Mouse (Mus musculus) right cerebral cortex, adult 18-20 months (tissue): ENCODE data around the gene Fam161b.
A peak's percentile ranks its signal among the peaks of the same experiment; 100 is the strongest.

Experiments
- DNase-seq: peaks from one replicate; pipeline ENCODE4 v3.0.0; 2022; ENCODE audit warnings: mixed read lengths

Fam161b gene

DNA sequence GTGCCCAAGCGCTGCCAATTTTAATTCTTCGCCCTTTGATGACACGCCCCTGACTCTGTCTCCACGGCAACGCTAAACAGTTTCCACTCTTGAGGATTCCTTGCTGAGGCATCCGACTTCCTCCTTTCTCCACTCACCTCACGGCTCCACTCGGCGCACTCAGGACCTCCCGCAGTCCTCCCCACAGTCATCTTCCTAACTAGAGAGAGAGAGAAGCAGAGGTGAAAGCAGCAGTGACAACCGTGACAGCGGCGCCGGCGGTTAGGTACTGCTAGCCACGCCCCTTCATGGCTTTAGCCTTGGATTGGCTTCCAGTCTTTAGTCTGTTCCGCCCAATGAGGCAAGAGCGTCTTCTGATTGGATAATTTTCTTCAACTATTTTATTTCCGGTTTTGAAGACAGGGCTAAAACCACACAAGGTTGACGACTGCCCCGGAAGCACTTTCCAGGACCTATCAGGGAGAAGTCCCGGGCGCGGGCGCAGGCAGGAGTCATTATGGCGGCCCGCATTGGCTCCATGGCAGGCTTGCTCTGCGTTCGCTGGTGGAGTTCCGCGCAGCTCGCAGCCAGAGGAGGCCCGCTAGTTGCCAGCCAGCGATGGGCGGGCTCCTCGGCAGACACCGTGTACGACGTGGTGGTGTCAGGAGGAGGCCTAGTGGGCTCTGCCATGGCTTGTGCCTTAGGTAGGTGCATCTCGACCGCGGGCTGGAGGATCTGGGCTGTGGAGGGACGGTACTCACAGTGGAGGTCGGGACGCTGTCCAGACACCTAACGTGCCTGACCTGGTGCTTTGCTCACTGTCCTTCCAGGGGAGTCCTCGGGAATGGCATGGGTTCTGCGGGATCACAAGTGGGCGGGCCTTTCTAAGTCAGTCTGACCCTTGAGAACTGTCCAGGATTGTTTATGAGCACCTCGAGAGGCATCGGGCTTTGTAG, at the start of gene Fam161b, which contains the start of gene Coq6:
Fam161b (minus strand) TSS at position 279 of the 935 bp plus-strand sequence.
Coq6 (plus strand) TSS at position 103 of the 935 bp plus-strand sequence.
- peak; percentile 98 for DNase-seq

DNA sequence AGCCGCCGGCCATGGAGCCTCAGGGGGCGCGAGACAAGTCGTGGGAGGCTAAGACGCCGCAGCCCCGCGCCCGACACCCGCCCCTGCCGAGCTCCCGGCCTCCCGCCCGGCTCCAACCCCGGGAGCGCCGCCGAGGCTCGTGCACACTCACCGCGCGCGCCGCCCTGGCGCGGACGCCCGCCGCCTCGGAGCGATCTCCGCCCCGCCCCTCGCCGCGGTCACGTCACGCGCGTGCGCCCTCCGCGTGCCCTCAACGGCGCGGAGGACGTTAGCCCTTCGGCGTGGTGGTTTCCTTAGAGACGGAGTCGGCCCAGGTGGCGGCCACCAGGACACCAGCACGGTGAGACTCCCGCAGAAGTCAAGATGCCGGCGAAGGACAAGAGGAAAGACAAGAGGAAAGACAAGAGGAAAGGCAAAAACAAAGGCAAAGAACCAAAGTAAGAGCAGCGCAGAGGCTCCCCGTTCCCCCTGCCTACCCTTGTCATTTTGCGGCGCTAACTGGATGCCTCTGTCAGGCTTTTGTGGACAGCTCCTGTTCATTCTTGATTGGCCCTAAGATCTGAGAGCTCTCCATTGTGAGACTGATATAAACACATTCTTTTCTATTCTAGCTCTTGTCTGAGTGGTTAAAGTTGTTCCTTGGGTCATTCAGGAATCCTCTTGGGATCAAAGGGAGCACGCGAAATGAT, 47.3 kb upstream of the Fam161b start, which contains the start of the genes Entpd5 and Bbof1:
Entpd5 (minus strand) TSS at position 211 of the 689 bp plus-strand sequence.
Bbof1 (plus strand) TSS at position 253 of the 689 bp plus-strand sequence.
- DNase-seq: peak; percentile 94

DNA sequence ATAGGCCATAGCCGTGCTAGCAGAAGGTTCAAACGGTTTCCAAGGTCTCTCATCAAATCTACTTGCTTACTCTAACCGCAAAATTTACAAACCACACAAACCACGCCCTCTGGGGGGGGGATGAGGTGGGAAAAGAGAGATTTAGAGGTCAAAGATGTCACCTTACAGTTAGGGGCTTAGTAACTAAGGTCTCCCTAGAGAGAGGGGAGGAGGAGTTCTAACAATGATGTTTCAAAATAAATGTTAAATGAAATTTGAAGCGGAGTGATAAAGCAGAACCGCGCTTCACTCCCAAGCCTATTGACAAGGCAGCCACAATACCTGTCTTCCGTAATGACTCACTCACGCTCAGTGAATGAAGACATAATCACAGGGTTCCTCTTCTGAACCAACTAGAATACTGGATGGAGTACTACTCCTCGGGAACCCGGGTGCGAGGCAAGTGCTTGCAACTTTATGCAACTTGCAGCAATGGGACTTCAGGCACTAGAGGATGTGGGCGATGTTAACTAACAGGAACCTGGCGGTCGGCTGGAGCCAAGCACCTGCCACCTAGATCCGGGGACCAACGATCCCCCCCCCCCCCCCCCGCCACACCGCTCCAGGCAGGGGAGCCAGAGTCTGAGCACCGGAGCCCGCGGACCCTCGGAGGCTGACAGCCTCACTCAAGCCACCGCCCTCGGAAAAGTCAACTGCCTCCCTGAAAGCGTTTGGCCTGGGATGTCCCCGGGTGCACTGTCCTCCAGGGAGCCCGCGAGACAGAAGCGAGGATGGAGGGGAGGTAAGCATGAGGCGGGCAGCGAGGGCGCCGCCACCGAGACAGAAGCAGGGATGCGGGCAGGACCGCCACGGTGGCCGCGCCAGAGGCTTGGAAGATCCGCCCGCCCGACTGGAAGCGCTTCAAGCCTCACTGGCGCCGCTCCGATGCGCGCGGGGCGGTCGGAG, 46.5 kb upstream of the Fam161b start:
- peak; percentile 18 for DNase-seq

DNA sequence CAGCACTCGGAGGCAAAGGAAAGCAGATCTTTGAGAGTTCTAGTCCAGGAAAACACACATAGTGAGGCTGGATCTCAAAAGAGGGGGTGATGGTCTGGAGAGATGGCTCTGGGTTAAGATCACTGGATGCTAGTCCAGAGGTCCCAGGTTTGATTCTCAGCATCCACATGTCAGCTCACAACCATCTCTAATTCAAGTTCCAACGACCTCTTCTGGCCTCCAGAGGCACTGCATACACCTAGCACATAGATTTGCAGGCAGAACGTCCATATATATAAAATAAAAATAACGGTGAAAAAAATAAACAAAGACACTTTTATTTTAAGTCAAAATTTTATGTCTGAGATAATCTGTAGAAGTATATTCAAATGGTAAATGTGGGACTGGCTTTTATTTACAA, 45.6 kb upstream of the Fam161b start:
- no peak for DNase-seq

DNA sequence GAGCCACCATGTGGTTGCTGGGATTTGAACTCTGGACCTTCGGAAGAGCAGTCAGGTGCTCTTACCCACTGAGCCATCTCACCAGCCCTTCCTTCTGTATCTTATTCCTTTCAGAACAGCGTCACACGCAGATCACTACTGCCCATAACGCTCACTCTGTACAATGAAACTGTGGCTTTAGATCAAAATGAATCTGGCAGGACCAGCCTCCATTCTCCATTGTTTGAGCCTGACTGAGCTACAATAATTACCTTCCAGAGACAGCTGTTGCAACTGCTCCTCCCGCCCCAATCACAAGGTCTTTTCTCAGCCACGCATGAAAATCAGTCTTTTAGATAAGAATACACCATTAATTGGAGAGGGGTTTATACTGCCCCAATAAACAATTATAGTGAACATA, 42.9 kb upstream of the Fam161b start:
- DNase-seq: no peak

DNA sequence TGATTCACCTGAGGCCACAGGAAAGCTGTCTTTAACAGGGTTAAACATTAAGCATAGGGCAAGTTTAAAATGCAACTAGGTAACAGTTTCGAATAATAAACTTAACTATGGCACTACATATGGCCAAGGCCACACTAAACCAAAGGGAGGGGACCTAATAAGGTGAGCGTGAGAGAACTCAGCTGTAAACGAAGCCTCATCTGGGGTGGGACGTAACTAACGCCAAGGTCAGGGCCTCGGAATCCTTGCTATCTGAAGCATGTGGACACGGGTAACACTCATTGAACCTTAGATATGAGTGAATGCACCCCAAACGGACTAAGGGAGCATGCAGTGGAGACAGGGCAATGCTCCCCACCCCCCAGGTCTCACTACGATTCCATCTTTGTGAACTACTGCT, 41.3 kb upstream of the Fam161b start:
- DNase-seq: no peak

DNA sequence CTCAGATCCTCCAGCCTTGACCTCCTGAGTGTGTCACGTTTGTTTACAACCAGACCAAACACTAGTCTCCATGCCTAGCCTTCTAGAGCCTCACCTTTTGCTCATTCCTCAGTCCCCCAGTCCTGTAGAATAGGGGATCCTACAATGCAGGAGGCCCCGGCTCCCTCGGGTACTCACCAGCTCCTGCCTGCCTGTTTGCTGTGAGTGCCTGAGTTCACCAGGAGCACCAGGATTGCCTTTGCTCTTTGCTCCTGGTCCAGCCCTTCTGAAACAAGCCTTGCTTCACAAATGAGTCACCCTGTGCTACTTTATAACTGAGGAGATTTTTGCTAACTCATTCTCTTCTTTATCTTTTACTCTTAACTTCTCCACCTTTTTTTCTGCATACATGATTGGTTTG, 39.0 kb upstream of the Fam161b start:
- DNase-seq: no peak

DNA sequence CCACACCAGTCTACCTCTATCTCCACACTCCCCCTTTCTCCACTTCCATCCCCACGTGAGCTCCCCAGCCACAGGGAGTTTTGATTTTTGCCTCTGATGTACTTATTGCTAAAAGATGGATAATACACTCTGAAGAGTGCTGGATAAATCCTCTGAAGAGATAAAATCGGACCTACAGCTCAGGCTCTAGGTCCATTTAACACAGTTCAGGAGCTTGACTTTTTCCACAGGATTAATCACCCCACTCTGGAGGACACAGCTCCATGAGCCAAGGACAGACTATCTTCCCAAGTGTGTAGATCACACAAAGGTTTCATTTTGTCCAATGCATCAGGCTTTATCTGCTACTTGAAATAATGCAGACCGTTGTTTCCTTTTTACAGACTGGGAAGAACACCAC, 38.4 kb upstream of the Fam161b start:
- DNase-seq: no peak

DNA sequence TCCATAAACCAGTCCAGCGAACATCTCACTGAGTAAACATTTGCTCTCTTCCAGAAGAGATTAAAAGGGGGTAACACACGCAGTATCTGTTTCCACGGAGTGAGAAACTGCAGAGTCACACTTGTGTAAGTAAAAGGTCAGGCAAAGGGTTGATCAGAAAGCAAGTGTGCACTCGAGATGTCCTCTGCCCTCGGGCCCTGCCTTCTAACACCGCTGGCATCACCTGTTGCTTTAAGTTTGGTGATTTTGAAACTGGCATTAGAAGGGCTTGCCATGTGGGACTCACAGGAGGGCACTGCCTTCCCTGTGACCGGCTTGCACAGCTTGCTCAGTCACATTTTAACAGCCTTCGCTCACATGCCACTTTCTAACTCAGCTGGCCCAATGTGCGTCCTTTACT, 38.0 kb upstream of the Fam161b start:
- no peak for DNase-seq

DNA sequence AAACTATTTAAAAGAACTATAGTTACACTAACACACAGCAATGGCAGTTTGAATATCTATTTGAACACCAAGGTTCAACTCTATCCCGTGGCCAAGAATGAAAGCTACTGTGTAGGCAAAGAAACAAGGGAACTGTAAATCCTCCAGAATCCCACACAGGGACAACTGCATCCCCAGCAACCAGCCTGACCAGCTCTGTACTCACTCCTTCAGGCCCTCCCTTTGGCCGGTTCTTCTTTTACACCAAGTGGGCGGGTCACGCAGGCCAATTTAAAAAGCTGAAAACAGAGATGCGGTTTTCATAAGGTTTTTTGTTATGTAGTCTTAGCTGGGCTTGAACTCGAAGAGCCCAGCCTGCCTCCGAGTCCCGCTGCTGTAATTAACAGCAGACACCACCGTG, 37.5 kb upstream of the Fam161b start:
- no peak for DNase-seq

DNA sequence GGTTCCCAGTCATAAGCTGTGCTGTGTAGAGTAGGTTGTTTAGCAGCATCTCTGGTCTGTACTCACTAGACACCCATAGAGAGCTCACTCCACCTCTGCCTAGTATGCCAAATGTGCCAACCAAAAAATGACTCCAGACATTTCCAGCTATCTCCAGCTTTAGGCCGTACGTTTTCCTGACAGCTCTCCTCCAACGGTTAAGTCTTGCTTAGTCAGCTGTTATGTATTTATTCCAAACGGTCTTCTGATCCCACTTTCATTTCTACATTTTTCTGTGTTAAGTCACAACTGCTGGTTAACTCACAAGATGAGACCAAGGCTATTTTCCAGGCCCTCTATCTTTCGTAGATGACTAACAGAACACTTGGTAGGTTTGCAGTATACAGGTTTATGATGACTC, 37.0 kb upstream of the Fam161b start:
- DNase-seq: no peak

DNA sequence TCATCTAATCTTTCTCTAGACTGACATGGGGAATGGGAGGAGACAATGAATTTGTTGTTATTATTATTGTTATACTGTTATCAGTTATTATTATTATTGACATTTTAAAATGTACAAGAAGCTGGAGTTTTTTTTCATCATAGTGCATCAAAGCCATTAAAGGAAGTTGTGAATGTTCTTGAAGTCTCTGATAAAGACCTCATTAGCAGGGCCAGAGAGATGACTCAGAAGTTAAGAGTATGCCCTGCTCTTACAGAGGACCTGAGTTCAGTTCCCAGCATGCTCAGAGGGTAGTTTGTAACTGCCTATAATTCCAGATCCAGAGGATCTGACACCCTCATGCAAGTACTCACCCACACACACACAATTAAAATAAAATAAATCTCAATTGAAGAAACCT, 36.1 kb upstream of the Fam161b start:
- no peak for DNase-seq

DNA sequence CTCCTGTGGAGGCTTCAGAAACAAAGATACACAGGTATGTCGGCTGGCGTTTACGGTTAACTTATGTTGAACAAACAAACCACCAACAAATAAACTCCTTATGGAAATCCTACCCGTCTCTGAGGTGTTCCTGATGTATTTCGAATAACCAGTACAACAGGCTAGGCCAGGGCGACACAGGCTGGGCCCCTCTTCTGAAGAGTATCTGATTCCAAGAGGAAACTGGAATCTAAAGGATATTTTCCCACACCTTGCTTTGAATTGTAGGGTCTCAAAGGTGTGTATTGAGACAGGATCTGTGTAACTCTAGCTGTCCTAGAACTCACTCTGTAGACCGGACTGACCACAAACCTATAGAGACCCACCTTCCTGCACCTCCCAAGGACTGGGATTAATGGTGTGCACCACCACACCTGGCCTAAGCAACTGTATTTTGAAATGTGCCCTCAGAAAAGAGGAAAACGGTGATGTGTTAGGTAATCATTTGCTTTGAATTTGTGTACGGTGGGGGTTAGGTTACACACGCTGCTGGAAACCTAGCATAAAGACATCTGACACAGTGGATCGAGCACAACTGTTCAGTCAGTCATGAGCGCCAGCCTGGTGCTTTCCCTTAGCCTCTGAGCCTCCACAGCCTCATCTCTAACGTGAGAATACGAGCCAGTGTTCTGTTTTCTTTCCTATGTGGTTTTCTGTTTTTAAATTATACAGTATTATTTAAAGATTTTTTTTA, 35.5 kb upstream of the Fam161b start:
- no peak for DNase-seq

DNA sequence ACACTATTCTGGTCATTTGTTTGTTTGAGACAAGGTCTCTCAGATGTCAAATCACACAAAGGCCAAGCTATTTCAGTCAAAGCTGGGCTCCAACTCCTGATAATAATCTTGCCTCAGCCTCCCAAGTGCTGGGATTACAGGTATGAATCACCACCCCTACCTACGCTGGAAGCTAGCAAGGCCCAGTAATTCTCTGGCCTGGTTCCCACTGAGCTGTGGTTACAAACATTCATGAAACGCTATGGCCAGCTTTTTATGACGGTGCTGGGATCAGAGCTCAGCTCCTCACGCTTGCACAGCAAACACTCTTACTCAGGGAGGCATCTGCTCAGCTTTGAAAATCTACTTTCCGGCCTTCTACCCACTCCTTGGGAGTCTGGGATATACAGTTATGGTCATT, 32.2 kb upstream of the Fam161b start:
- no peak for DNase-seq

DNA sequence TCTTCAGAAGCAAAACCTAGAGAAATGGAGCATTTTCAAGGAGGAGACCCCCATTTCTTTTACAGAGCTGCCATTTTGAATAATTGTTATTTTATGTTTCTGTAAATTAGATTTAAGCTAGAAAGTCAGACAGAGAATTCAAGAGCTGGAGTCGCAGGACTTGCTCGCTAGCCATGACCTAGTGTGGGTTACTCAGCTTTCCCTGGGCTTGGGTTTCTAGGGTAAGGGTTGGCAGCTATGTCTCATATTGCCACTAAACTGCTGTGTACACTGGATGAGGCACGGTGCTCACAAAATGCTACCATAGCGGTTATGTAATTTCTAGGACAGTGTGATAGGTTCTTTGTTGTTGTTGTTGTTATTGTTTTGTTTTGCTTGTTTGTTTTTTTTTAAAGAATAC, 31.0 kb upstream of the Fam161b start:
- no peak for DNase-seq

DNA sequence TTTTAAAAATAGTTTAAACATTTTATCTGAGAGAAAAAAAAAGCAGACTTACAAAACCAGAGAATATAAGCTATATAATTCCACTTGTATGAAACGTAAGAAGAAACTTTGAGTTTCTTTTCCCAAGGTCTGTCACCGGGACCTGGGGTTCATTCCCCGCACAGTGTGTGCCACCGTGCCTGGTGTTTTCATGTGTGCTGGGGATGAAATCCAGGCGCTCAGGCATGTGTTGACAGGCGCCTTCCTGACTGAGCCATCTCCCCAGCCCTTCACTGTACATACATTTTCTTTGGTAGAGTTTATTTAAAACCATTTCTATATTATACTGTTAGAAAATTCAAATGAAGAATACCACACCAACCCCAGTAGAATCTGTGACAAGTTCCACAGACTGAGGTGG, 28.7 kb upstream of the Fam161b start:
- DNase-seq: no peak

DNA sequence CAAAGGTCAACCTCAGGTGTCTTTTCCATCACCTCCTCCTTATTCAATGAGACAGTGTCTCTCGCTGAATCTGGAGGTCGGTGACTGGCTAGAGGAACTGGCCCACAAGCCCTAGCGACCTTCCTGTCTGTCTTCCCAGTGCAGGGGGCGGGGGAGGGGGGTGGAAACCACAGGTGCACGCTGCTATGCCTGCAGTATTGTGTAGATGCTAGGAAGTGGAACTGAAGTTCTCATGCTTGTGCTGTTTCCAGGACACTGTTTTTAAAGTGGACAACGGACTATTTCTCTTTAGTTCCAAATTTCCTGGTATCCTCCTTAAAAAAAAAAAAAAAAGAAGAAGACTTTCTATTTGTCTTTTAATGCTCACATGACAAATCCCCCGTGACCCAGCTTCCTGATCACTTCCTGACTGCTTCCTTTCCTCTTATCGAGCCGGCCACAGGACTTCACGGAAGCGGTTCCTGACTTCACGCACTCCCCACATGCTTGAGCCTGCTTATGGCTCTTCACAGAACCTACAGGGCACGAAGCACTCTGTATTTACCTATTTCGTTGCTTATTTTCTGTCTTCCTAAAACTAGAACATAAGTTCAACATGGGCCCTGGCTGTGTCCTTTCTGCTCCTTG, 27.3 kb upstream of the Fam161b start:
- DNase-seq: no peak

DNA sequence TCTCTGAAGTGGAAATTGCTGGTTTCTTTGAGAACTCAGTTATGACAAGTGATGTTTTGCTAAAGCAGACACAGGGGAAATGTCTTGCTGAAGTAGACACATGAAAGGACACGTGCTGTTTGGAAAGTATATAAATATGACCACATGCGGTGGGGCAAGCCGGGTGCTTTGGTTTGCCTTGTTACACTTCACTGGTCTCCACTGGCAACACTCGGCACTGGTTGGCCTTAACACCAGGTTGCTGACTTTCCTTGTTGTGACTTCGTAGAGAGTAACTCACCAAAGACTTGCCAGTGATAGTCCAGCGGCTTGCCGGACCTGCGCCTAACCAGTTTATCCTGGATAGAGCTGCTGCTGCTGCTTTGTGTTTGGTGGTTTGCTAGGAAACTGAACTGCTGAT, 26.5 kb upstream of the Fam161b start:
- no peak for DNase-seq

DNA sequence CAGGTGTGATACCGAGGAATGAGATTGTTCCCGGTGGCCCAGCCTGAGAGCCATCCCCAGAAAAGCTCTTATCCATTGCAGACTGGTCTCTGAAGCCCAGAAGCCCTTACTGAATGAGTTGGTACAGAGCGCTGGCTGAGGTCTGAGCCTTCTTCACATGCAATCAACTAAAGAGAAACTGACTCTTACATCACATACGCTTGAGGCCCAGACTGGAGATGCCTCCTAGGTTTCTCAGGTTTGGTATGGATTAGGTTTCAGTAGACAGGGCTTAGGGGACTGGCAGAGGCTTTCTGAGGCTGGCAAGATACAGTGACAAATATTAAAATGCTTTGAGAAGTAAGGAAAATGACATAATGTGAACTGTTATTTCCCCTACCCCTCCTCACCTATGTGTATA, 23.8 kb upstream of the Fam161b start:
- DNase-seq: no peak

DNA sequence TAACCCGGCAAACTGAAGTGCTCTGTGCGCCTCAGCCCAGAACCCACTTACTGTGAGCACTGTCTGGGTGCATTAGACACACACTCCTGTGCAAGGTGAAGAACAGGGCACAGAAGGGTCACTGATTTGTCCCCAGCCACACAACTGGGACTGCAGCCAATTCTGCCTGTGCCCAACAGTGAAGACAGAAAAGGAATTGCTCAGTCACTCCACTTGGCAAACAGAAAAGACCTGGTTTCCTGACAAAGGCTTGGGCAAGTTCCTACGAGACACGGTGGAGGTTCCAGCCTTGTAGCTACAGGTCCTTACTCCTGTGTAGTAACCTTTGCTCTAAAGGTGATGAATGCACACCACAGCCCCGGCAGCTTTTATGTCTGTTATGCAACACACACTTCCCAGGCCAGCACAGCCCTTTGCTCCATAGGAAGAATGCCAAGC, 23.0 kb upstream of the Fam161b start:
- no peak for DNase-seq

DNA sequence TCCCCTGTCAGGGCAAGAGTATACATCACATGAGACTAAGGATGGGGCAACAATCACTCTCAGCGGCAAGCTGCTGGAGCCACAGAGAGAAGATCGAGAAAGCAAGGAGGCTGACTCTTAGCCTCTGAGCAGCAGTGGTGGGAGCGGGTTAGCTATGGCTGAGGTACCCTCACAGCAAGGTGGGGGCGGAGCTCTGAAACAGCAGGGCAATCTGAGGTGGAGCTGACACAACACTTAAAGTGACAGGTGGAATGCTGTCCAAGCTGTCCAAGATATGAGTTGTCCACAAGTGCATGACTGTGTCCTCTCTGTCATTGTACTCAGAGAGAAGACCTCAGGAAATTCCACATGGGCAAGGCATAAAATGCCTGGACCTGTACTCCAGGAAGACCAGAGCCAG, 20.7 kb upstream of the Fam161b start:
- no peak for DNase-seq
